Mouse (Mus musculus) c-Kit-positive CD71-negative TER-119-negative erythroid progenitor cells, embryonic 14.5 days (primary cell): ENCODE measurements around the gene Siah2.

Experiments used
- DNase-seq: peaks from one replicate; pipeline ENCODE4 v3.0.0-alpha.2; 2013; ENCODE audit warnings: low read depth

The Siah2 gene

DNA sequence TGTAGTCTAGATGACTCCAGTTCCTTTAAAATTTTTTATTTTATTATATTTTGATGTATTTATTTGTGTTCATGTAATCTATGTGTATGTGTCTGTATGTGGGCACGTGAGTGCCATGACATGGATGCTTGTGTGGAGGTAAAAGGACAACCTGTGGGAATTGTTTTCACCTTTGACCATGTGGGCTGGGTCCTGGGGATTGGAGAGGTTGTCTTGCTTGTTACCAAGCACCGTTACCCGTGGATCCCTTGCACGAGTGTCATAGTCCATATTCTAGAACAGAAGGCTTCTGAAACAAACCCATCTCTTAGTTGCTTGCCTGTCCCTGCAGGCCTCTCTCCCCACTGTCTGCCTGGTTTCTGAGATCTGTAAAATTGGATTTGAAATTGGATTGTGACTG is 31.6 kb downstream of the Siah2 start:
- DNase-seq: no peak

DNA sequence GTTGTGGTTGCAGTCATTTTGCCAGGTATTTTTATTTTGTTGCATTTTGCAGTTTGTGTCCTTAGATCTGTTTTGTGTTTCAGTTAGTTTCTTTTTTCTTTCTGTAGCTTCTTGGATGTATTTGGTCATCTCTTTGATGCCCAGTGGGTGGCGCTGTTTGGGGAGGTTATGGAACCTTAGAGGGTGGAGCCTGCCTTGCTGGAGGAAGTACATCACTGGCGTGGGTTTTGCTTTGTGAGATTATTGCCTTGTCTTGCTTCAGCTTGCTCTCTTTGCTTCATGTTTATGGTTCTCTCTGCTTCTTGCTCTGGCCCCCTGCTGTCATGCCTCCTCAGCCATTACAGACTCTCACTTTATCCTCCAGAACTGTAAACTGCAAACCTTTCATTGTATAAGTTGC is 34.8 kb downstream of the Siah2 start:
- peak; percentile 46 for DNase-seq

DNA sequence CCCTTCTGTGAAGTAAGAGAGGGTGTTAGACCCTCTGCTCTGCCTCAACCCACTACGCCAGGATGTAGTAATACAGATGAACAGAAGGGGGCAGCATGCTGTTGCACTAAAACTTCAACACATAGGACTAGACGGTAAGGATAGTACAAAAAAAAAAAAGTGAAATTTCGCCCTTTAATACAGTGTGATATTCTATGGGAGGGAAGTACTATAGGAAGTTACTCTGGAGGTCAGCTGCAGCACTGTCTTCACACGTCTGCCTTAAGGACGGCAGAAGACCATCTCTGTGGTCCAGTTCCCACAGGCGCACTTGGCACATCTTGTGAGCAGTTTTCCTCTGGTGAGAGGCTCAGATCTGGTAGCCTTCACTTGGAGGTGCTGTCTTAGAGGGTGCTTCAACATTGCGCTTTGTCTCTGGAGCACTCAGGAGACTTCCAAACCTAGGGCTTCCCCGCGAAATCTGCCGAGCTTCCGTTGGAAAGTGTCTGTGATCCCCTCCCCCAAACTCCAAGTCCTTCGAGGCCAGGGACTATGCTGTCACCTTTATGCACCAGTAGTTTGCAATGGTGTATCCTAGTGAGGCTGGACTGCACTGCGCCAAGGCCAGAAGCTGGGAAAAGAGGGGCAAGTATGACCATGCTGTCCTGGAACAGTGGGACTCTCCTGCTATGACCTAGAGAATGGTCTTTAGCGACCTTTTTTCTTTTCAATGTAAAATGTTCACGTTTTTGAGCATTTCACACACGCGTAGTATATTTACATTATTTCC is 36.7 kb downstream of the Siah2 start:
- DNase-seq: peak; percentile 53

DNA sequence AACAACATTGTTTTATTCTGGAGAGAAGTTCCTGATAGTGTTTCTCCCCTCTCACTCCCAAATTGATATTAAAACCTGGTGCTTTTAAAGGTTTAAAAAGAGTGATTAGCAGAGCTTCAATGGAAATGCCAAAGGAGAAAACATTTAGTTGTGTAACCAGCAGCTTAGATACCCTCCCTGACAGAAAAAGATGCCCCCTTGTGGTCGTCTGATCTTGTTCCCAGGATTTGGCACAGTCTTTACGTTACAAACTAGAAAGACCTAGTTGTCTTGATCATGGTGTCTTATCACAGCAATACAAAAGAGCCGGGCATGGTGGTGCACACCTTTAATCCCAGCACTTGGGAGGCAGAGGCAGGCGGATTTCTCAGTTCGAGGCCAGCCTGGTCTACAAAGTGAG is 38.3 kb downstream of the Siah2 start:
- no peak for DNase-seq

DNA sequence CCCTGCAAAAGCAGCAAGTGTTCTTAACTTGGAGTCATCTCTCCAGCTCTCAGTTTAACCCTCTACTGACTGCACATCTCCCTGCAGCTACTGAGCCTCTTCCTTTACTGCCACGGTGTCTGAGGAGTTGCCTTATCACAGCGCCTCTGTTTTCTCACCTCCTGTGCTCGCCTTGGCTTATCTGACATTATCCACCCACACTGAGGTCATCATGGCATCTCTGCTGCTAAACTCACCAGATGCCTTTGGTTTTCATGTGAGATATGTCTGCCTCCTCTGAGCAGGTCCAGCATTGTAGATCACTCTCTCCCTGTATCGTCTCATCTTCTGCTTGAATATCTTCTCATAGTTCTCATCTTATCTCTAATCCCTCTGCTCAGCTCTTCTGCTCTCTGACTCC is 41.9 kb downstream of the Siah2 start:
- no peak for DNase-seq

DNA sequence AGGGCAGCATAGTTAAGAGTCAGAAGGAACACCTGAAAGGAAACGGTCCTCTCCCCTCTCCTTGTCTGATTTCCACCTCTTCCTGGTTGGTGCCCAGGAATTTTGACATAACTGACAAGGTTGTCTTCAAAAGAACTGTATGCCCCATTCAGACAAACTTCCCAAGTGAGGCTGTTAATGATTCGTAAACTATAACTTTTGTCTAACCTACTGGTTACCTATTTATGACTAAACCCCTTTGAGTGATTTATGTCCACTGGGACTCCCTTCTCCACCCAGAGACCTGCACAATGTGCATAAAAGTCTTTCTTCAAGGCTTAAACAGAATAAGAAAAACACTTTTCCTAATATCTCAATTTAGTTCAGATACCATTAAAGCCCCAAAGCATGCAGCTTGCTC is 45.0 kb downstream of the Siah2 start:
- no peak for DNase-seq

DNA sequence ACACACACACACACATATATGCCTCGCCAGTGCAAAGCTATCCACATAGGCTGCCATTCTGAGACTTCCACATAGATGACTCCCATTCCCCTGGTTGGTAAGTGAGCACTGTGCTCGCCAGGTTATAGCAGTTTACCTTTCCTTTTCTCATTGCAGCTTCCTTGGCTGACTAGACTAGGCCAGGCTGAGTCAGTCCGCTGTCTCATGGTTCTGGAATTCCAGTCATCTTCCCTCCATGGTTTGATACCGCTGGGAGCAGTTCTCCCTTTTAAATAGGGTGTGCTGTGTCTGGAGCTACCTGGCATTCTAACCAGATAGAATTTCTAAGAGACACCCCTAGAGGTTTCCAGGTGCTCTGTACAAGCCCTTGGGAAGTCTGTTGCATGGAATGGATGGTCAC is 46.0 kb downstream of the Siah2 start:
- no peak for DNase-seq

DNA sequence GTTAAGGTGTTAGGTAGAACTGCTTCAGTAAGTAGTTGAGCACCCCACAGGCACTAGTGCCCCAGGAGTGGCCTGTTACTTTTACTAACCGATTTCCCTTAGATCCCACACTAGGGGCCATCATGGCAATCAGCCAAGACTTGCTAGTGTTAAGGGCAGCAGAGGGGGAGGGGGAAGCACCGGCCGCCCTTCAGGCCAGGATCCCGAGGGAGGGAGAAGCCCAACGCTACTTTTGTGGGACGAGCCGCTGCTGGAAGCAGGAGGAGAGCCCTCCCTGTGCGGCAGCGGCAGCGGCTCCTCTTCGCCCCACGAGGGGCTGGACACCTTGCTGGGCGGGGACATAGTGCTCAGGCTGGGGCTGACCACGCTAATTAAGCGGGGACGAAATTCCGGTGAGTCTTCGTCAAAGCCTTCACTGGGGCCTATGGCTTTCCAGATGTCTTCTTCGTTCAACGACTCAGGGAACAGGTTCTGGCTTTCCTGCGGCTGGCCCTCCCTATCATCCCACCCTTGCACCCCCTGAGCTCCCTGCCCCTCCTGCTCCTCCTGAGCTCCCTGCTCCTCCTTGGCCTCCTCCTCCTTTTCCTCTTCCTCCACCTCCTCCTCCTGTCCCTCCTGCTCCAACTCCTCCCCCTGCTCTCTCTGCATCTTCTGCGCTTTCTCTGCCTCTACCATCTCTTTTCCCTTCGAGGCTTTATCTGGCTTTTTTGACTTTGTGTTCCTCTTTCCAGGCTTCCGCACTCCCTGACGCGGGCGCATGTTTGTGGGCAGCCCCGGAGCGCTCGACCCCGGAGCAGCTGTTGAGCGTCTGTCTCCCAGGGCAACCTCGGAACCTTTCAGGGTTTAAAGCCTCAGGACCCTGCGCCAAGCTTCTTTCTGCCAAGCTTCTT is 55.5 kb downstream of the Siah2 start, which contains the start of gene Erich6:
Gene Erich6 (minus strand): TSS at position 802 of the 890 bp plus-strand sequence.
- DNase-seq: no peak

DNA sequence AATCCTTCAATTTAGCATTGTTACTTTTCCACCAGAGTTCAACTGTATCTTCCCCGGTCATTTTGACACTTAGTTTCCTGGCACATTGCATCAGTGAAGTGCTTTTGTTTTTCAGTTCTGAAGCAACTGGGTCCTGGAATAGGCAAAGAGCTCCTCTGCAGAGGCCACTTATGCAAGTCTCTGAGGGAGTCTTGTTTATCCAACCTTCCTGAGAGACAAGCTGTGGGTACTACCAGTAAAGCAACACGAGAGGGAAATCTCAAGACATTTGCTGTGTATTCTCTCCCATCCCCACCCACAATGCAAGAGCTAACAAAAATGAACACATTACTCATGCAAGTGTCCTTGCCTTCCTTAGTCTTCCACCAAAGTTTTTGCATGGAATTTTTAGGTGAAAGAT is 60.5 kb downstream of the Siah2 start:
- DNase-seq: no peak

DNA sequence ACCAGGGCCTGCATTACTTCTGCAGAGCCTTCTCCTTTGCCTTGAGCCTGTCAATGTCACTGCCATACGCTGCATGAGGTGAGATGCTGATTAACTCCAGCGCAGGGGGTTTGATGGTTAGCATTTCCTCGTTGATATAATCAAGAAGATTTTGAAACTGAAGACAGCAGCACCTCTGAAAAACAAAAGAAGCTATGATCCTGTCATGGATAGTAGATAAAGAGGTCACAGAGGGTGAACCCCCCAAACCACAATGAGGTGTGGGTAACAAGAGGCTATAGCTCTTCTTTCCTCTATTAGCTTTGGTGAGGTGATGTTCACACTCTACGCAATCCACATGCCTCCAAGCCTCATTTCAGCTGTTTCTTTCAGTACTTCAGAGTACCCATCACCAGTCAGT is 67.2 kb downstream of the Siah2 start:
- no peak for DNase-seq
